Mouse (Mus musculus) c-Kit-negative CD71-positive TER-119-positive erythroid progenitor cells, embryonic 14.5 days (primary cell): ENCODE data around the gene Relch.
"Not testable (repeated sequence)": the region's sequence is repeated elsewhere in the genome, so short reads cannot be mapped to it uniquely, and the experiment has no call there.

Experiments
- DNase-seq: peaks from one replicate; pipeline ENCODE4 v3.0.0-alpha.2; 2013; ENCODE audit warnings: low read depth, low spot score

Relch gene

DNA sequence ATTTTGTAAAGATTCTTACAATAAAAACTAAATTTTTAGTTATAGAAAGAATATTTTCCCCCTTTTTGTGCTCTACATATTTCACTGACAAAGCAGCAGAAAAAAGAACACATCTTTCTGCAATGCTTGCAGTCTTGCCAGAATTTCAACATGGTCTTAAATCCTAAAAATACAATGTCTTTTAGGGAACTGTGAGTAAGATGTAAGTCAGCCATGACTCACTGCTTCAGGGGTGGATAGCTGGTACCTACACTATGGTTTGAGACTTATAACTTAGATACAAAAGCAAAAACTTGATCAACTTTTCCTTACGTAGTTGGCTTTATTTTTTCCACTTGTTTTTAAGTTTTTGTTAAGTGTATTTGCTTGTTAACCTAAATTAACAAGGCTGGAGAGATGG is 78.8 kb downstream of the Relch start:
- DNase-seq = no peak

DNA sequence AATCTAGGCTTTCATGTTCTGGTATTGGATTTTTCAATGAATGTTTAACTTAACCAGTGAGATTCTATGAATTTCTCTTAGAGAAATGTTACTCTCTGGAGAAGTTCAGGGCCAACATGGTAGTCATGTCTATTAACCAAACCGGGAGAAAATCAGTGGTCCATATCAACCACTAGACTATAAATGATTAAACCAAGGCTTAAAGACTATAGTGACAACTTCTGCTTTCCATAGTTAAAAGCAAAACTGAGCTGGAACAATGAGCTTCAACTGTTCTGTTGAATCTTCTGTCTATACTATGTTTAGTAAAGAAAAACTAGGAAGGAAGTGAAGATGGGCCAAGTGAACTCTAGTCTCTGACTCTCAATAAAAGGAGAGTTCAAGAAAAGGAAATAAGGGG is 82.8 kb downstream of the Relch start:
- no peak for DNase-seq

DNA sequence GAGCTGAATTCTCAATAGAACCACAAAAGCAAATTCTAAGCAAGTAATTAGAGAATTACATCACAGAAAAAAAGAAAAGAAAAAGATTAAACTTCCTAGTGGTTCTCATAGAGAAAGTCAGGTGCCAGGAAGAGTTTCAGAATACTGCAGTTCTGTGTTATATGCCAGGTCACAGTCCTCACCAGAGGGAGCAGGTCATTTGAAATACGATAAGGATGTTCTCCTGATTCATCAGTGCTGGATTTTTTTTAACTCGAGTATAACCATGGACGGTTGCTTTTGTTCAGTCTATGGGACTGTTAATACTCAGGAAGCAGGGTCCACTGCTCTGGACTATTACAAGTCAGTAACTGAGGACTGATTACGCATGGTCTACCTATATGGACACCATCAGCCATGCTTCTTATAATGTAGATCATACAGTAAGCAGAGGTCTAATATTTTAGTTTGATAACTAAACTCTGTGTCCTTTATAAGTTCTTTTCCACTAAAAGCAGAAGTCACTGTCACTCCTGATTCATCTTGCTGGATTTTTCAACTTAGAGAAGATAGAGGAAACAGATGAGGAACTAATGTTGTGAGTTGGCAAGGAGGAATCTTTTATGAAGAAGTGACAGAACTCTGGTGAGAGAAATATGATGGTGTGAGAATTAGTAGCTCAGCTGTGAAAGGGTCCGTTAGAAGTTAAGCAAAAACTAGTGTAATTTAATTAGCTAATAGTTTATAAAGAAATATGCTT is 83.4 kb downstream of the Relch start:
- no peak for DNase-seq

DNA sequence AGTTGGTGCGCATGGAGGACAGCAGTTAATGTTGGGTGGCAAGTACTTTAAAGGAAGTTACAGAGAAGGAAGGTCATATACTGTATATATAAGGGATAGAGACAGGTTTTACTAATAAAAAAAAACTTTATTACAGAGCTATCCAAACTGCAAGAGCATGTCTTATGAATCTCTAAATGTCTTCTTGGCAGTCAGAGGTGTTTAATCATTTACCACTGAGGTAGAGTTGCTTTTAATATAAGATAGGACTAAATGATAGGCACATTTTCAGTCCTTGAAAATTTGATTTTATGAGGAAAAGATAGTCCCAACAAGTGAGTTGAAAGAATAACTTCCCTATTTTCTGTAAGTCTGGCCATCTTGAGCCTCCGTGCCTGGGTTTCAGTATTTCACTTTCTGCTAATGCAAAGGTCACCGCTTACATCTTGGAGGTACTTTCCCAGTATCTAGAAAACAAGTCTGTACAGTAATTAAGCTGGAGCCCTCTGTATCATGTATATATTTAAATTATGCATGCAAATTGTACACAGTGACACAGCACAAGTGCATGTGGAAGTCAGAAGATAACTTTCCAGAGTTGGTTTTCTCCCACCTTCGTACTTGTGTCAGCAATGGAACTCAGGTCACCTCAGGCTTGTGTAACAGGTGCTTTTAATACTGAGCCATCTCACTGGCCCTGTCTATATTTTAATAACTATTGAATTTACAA is 84.6 kb downstream of the Relch start:
- no peak for DNase-seq

DNA sequence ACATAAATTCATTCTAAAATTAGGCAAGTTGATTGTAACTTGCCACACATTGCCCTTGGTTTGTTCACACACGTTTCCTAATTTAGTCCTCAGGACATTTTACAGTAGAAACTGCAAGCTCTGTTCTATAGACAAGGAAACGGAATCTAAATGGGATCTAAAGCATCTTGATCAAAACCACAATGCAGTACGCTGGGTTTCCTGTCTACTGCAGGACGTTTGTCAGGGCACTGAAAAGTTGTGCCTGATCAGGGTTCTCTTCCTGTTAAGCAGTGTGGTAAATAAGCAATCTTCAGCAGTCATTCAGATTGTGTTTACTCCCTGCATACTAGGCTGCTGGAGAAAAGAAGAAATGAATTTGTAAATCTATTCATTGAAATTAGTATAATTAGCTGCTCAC is 88.5 kb downstream of the Relch start:
- no peak for DNase-seq

DNA sequence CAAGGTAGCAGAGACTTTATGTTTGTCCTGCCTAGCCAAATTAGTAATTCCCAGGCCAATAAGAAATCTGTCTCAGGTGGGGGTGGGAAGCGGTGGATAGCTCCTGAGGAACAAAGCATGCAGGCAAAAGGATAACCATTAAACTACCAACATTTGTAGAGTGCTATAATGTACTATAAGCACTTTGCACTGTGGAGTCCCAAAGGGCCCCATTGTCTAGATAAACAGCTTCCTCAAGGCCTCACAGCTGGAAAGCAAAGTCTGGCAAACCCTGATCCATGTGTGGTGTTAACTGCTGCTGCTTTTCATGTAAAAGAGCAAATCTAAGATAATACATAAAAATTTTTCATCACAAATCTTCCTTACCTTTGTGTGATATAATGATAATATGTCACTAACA is 89.3 kb downstream of the Relch start:
- no peak for DNase-seq

DNA sequence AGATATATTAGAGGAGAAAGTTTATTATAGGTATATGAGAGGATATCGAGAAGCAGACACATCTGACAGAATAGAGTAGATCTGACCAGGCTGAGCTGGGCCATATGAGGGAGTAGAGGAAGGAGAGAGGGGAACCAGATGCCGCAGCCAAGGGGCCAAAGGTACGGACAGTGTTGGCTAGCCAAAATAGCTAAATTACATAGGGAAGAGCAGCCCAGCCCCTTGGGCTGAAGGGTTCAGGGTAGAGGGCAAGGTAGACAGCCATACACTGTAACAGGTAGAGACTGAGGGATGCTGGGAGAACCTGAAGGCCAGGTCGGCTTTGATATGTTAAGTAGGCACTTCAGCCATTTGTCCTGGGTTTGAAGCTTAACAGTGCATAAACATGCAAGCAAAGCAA is 95.1 kb downstream of the Relch start:
- no peak for DNase-seq

DNA sequence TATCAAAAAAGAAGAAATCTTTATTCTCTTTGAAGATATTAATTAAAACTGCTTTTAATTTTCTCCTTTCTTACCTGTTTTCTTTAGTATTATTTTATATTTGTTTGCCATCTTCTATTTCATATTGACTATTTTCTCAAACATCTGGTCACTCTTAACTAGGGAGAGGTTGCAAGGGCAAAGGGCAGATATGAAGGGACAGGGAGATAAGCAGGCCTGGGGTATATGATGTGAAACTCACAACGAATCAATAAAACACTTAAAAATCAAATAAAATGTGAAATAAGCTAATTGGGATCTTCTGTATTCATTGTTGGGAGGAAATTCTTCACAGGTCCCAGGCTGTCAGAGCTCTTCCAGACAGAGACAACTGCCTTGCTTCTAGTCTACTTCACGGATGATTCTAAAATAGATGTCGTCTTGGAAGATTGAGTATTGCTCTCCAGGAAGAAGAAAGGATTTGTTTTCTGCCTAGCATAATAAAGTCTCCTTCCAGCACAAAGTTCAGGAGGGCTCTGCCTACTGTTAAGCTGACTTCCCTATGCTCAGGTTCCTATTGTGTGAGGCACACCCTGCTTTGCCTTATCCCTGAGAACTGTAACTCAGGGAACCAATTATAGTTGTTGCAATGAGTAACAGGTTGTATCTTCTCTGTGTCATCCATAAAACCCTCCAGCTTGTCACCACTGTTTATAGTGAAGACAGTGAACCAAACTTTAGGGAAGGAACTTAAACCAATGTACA is 95.9 kb downstream of the Relch start:
- no peak for DNase-seq

DNA sequence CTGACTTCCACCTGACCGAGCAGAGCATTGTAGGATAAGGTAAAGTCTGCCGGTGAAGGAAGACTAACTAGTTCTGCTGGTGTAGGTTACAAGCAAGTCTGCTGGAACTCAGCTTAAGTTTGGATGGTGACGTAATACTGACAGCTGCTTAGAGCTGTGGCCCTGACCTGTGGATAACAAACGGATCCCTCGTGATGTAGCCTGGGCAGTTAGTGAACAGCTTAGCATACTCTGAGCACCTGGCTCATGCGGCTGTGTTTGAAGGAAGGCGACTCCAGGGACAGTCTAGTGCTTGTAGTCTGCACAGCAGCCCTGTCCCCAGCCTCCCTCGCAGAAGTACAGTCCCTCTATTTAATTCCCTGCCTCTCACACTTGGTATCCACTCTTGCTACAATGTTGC is 101.9 kb downstream of the Relch start:
- no peak for DNase-seq

DNA sequence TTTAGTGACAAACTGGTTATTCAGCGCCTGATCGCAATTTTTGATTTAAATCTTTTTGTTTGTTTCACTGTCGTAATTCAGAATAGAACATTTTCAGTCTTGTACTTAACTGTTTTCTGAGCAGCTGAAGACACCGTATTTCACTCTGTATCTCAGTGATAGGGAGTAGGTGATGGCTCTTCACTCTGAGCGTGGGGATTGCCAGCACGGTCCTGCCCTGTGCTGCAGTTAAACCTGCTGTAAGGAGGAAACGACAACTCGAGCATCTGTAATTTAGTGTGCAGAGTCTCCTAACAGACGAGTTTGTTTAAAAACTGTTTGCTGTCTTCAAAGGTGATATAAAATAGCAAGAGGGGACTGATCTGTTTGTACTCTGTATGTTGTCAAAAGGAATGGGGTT is 102.4 kb downstream of the Relch start:
- not testable (repeated sequence) for DNase-seq

DNA sequence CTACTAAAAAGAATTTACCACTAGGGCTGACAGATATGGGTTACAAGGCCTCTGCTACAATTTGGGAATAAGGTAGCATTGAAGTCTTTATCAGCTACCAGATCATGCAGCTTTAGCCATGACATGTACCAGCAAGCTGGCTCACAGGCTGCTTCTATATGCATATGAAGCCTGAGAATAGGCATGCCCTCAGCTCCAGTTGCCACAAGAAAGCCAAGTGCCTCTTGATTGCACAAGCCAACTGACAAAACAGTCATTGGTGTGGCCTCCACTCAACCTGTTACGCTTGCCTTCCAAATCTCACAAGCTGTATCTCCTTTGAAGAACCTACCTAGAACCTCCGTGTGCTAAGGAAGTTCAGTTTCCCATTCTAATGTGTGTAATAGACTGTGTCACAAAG is 104.7 kb downstream of the Relch start:
- DNase-seq = no peak

DNA sequence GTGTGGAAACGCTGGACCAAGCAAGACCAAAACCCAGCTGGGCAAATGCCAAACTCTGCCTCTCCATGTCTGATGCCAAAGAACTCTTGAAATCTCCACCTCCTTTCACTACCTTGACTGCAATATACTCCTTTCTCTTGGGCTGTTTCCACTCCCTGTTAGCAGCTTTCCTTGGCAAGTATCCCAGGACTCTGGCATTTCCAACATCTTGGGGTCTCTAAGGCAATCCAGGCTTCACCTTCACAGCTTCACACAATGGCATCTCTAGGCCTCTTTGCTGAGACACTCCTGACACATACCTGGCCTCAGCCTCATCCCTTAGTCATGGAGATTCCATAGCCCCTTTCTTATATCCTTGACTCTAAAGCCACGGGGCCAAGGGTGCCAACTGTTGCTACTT is 107.0 kb downstream of the Relch start:
- DNase-seq = no peak

DNA sequence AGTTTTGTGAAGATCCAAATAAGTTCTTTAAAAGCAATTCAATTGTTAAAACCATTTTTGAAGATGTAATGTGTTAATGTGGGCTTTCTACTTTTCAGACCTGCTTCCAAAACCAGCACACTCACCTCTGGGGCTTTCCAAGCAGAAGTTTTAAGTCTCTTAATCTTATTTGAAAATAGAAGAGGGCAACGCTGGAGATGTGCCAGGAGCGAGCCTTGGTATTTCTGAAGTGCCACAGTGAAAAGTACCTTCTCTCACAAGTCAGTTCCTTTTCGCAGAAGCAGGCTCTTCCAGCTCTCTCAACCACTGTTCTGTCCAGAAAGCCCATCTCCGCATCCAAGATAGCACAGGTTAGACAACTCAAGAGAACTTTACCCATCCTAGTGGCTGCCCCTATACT is 112.8 kb downstream of the Relch start:
- DNase-seq = no peak

DNA sequence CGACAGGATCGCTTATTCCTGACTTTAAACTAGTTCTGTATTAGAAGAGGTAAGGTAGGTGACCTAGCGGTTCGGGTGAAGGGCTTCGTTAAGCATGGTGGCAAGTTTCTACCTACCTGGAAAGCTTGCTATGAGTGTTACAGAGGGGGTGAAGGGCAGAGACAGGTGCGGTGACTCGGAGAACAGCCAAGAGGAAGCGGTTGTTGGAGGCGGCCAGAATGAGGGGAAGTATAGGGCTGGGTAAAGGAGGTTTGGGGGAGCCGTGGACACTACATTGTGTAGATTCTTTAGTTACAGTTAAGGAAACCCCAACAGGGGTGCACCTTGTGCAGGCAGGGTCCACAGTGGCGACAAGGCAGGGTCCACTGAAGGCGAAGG is 116.4 kb downstream of the Relch start:
- no peak for DNase-seq

DNA sequence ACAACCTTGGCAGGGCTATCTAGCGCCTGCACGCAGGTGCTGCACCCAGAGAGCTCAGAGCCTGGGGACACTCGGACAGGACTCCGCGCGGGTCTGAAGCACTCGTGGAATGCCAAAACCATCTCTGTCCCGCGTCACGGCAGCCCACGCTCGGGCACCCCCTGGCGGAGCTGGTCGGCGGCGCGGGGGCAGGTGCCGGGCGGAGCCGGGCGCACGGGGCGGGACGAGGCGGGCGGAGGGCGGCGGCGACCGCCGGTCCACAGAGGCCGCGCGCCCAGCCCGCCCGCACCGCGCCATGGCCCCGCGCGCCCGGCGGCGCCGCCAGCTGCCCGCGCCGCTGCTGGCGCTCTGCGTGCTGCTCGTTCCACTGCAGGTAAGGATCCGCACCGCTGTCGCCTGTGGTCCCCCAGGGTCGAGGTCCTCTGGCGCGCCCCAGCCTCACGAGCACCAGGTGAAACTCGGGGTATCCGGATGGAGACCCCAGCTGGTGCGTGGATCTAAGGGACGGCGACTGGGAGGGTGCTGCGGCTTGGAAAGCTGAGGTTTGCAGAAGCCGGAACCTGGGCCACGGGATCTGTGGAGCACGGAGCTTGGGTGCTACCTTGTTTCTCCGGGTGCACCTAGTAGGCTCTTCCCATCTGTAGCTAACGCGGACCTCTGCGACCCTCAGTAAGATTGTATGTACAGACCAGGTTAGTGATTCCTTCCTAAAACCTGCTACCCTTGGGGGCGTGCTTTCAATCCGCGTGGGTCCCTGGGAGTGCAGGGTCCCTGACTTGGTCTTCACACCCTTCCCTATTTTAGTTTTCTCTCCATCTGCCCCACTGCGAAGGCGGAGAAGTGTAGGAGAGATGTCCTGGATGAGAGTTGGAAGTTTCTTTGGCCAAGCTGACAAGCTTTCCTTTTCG is 117.0 kb downstream of the Relch start, which contains the start of gene Tnfrsf11a:
Tnfrsf11a (plus strand) TSS at position 262 of the 908 bp plus-strand sequence.
- DNase-seq = no peak

DNA sequence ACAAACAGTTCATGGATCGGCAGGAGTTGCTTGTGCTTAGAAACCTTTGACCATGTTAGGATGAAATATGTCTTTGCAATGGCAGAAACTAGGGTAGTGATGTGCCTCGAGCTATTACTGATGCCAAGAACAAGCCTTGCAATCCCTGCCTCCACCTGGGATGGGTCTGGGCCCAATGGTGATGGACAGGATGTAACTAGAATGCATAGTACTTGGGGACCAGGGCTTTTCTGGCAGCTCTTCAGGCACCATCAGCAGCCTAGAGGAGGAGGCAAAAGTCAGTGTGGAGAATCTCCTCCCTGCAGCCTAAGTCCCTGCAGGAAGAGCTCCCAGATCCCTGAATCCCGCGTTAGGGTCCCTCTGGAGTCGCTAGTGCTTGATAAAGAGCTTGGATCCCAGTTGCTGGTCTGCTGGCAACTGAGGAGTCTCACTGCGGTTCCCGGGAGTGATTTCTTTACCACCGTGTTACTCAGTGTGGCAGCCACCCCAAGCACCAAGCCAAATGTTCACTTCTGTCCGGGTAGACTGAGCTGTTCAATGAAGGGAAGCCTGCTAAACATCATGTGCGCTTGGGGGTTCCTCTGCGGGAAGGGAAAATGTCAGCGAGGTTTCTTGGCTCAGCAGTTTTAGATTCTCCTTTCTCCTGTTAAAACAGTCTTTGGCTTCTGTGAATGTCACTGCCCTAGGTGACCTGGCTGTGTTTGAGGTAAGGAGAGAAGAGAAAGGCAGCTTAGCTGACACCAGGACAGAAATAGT is 117.9 kb downstream of the Relch start:
- DNase-seq = no peak

DNA sequence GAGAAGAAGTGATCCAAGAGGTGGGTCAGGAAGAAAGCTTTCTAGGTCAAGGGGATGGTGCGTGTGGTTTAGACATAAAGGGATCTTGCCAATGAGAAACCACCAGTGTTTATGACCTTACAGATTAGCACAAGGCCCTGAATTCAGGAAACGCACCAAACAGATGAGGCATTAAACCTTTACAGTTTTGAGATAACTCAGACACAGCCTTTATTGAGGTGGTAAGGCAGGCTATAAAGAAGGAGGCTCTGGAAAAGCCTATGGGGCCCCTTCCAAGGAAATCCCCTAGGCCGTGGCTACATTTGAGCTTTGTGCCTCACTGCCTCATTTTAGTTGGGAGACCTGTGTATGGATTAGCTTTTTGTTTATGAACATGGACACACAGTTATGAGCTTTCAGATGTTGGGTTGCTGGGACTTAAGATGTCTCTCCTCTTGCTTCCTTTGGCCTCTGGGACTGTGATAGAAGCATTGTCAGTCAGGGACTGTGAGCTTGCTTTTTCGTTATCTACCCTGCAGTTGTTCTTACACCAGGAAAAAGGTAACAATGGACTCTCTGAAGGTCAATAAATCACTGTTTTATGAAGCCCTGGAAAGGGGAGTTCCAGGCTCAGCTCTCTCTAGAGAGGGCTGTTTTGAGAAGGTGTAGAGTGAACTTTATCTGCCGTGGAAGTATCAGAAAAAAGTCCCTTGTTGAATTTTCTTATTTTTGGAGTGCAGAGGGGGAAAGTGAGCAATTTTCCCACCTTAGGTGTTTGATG is 120.8 kb downstream of the Relch start:
- DNase-seq = no peak

DNA sequence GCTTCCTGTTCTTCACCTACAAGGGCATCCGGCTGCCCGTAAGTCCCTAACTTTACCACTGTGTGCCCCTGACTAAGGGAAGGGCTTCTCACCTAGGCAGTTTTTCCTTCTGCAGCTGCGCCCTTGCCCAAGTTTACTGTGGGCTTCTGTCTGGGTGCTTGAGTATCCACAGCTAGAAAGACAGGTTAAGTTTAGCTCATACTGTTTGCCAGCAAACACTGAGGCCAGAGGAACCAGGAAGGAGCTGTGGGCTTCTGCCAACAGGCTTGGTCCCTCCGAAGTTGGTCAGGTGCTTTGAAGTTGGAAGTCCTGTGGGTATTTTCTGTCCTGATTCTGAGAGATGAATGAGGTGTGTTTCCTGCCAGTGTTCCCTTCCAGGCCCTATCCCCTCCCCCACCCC is 121.5 kb downstream of the Relch start:
- no peak for DNase-seq

DNA sequence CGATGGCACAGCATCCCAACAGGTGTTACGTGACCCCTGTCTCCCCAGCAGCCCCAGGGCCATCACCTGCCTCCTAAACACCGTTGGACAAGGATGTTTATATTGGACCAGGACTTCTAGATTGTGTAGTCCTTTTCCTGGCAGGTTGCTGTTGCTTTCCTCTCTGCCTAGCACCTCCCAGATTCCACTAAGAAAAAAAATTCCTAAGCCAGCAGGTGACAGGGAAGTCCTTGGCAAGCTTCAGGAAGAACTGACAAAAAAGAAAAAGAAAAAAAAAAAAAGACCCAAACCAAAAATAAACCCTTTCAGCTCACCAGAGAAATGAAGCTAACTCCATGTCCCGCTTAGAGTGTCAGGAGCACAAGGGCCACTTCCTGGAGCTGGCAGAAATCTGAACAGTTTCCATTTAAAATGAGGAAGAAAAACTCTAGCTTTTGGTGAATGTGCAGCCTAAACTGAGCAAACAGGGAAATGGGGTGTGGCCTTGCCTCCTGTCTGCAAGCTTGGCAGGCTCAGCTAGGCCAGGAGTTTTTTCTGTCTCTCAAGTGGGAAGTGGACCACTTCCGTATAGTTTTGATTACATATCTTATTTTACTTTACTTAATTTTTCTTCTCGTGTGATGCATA is 123.2 kb downstream of the Relch start:
- DNase-seq = no peak

DNA sequence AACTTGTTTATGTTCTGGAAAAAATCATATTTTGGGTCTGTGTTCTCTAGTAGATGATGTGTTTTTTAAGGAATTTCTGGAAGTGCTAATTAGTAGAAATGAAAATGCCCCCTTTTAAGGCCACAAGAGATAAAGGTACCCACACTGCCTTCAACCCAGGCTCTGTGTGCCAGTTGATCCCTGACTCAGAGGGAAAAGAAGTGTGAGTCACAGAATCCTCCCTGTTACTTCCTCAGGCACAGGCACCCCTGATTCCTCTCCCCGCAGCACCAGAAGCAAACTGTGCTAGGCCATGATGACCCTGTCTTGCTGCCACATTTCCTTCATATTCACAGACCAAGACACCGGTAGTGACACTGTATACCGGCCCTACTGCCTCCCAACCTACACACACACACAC is 126.4 kb downstream of the Relch start:
- DNase-seq = no peak
